Mouse (Mus musculus) intestine, embryonic 16.5 days (tissue): Measurements from ENCODE around the gene Fam129a. TPM values are rescaled to one million over a fixed set of nuclear protein-coding genes. Genes with fewer than 3 reads are reported as not detected.
"Not testable (repeated sequence)": the region's sequence is repeated elsewhere in the genome, so short reads cannot be mapped to it uniquely, and the experiment has no call there.

Experiments used
- ATAC-seq: fragments of 200-750 bp; cut with Nextera tagmentation; 2 replicates; pipeline ENCODE4 v1.8.0; 2017; ENCODE audit warnings: moderate TSS enrichment, moderate library complexity
- H3K27ac ChIP-seq: fragments of 300-500 bp; sonication (generic); 2 replicates; pipeline ENCODE4 v1.5.1; 2014; ENCODE audit warnings: mild to moderate bottlenecking, low read length
- H3K27me3 ChIP-seq: fragments of 300-500 bp; sonication (generic); replicated peaks from 2 replicates; pipeline ENCODE4 v1.6.1; 2014; ENCODE audit warnings: low read length, control low read depth, mixed read lengths; ENCODE audit not compliant: control insufficient read depth, insufficient read depth
- H3K36me3 ChIP-seq: fragments of 300-500 bp; sonication (generic); 2 replicates; pipeline ENCODE4 v1.6.1; 2014; ENCODE audit warnings: low read length, control low read depth; ENCODE audit not compliant: control insufficient read depth, insufficient read depth
- H3K4me1 ChIP-seq: fragments of 300-500 bp; sonication (generic); 2 replicates; pipeline ENCODE4 v1.6.1; 2014; ENCODE audit warnings: low read length, control low read depth, mixed read lengths; ENCODE audit not compliant: control insufficient read depth, insufficient read depth
- H3K4me2 ChIP-seq: fragments of 300-500 bp; sonication (generic); 2 replicates; pipeline ENCODE4 v1.6.1; 2014; ENCODE audit warnings: low read depth, low read length, control low read depth
- H3K4me3 ChIP-seq: fragments of 300-500 bp; sonication (generic); 2 replicates; pipeline ENCODE4 v1.5.1; 2014; ENCODE audit warnings: mild to moderate bottlenecking, low read length
- H3K9ac ChIP-seq: fragments of 300-500 bp; sonication (generic); 2 replicates; pipeline ENCODE4 v1.6.1; 2014; ENCODE audit warnings: low read depth, low read length
- H3K9me3 ChIP-seq: fragments of 300-500 bp; sonication (generic); 2 replicates; pipeline ENCODE4 v1.6.1; 2016; ENCODE audit warnings: low read length, control low read depth; ENCODE audit not compliant: control insufficient read depth
- WGBS: fragments of 180-500 bp; shearing (Covaris S2); extraction: QIAGEN DNeasy Blood & Tissue Kit; methylation state at CpG from one replicate; pipeline ENCODE4 v1.1.7; 2014; 5-methylcytosine and 5-hydroxymethylcytosine counted together
- polyA plus RNA-seq: library from polyadenylated mRNA; unstranded; fragments of >200 nt; fragmentation: Nextera tagmentation; extraction: Ambion mirVana; gene quantifications from 2 replicates; pipeline ENCODE4 v1.2.1, GENCODE M21; 2015

The Fam129a gene
- polyA plus RNA-seq, 1 experiment from 2014 or later, result 10.7 TPM

DNA sequence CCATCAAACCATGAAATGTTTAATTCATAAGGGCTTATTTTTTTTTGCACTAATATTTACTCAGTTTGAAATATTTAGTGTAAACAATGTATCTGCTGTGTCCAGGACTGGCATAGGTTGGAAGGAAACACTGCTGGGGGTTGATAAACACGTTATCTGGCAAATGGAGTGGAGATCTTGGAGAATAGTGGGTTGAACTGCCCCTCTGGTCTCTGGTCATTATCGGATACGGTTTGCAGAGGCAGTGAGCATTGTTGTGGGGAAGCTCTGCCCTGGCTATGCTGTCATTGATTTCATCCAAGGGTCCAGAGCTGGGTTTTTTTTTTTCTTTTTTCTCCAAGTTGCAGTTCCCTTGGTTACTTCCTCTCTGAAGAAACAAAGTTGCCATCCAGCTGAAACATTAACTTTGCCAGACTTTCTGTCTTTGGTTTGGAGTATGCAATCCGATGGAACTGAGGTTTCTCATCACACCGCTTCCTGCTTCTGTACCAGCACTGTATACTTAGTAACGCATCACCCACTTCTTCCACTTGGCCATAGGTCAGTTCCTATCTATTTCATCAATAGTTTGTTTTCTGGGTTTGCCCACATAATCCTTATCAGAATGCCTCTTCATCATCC lies 26.8 kb downstream of the Fam129a start:
- ATAC-seq, result no peak
- no peak overlapping the region for H3K9ac ChIP-seq
- no peak overlapping the region for H3K4me2 ChIP-seq
- WGBS, result 66% methylated on average over 6 of the region's 6 CpGs
- H3K36me3 ChIP-seq, result no peaks in the 10 kb centered on the region
- no peaks in the 10 kb centered on the region for H3K4me1 ChIP-seq
- no peaks in the 10 kb centered on the region for H3K27me3 ChIP-seq
- H3K4me3 ChIP-seq, result no peak overlapping the region
- H3K27ac ChIP-seq, result no peak overlapping the region
- H3K9me3 ChIP-seq, result no peaks in the 10 kb centered on the region

DNA sequence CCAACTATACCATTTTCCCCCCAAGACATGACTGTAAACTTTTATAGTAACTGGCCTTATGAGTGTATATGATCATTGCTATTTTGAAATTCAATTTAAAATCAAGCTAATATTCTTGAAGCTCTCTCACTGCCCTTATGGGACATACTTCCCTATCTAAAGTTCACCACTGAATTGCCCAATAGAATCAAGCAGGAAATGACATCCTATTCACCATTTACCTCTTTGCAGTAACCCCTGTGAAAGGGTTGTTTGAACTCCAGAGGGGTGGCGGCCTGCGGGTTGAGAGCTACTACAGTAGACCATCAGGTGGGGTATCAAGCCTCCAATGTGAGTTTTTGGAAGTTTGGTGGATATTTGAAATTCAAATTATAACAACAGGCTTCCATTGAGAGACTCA lies 27.9 kb downstream of the Fam129a start:
- Histone ChIP-seq H3K36me3 (no peaks in the 10 kb centered on the region), H3K27me3 (no peaks in the 10 kb centered on the region), H3K4me2 (no peak overlapping the region), H3K9me3 (no peaks in the 10 kb centered on the region), H3K4me1 (no peaks in the 10 kb centered on the region), H3K27ac (no peak overlapping the region), H3K9ac (no peak overlapping the region), H3K4me3 (no peak overlapping the region)
- ATAC-seq, result no peak
- 96% methylated on average over 2 of the region's 2 CpGs for WGBS

DNA sequence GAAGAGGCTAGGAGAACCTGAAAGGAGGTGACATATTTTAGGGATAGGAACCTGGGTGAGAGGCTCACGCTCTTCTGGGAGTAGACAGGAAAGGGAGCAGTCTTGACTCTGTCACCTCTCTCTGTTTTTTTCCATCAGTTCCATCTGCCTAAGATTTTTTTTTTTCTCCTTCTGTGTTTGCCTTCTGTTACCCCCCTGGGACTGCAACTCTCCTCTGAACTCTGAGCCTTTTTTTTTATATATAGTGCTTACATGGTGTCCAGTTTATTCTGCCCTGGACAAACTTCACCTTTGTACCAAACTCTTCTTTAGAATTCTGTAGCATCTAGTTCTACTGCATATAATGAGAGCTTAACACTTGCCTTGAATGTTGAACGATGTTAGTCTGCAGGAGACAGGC lies 33.3 kb downstream of the Fam129a start:
- Histone ChIP-seq H3K27me3 (no peaks in the 10 kb centered on the region), H3K27ac (no peak overlapping the region), H3K4me1 (no peaks in the 10 kb centered on the region), H3K9ac (no peak overlapping the region), H3K9me3 (no peaks in the 10 kb centered on the region), H3K36me3 (no peaks in the 10 kb centered on the region), H3K4me2 (no peak overlapping the region), H3K4me3 (no peak overlapping the region)
- 71% methylated on average over 2 of the region's 2 CpGs for WGBS
- ATAC-seq, result no peak

DNA sequence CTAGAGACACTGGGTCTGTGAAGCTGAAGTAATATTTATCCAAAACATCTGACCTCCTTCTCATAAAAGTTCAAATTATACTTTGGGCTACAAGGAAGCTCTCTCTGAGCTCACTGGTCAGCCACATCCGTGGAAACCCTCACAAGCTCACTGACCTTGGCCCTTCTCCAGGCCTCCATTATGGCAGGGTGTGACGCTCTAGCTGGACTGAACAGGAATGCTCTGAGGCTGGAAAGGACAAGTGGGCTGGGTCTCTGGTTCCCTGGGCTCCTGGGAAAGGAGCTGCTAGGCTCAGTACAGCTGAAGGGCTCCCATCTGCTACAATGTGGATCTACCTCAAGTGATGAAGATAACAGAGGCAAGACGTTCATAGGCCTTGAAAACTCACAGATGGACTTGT lies 37.0 kb downstream of the Fam129a start:
- not testable (repeated sequence) for H3K4me2 ChIP-seq, H3K9me3 ChIP-seq, H3K27ac ChIP-seq, H3K36me3 ChIP-seq, ATAC-seq, H3K4me1 ChIP-seq, H3K4me3 ChIP-seq, H3K9ac ChIP-seq, H3K27me3 ChIP-seq
- 62% methylated on average over 3 of the region's 3 CpGs for WGBS

DNA sequence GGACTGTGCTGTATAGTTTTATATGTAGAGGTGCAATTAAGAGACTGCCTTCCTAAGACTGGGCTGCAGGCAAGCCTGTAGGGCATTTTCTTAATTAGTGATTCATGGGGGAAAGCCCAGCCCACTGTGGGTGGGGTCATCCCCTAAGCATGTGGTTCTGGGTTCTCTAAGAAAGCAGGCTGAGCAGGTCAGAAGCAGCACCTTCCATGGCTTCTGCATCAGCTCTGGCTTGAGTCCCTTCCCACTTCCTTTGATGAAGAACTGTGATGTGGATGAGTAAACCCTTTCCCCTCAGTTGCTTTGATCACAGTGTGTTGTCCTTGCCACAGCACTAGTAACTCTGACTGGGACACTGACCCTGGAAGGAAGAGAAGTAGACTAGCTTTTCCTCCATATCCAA lies 39.6 kb downstream of the Fam129a start:
- H3K9ac ChIP-seq, result no peak overlapping the region
- H3K9me3 ChIP-seq, result no peaks in the 10 kb centered on the region
- no peak overlapping the region for H3K4me3 ChIP-seq
- no peak overlapping the region for H3K4me2 ChIP-seq
- H3K4me1 ChIP-seq, result no peaks in the 10 kb centered on the region
- H3K27ac ChIP-seq, result no peak overlapping the region
- ATAC-seq, result no peak
- H3K27me3 ChIP-seq, result no peaks in the 10 kb centered on the region
- no peaks in the 10 kb centered on the region for H3K36me3 ChIP-seq

DNA sequence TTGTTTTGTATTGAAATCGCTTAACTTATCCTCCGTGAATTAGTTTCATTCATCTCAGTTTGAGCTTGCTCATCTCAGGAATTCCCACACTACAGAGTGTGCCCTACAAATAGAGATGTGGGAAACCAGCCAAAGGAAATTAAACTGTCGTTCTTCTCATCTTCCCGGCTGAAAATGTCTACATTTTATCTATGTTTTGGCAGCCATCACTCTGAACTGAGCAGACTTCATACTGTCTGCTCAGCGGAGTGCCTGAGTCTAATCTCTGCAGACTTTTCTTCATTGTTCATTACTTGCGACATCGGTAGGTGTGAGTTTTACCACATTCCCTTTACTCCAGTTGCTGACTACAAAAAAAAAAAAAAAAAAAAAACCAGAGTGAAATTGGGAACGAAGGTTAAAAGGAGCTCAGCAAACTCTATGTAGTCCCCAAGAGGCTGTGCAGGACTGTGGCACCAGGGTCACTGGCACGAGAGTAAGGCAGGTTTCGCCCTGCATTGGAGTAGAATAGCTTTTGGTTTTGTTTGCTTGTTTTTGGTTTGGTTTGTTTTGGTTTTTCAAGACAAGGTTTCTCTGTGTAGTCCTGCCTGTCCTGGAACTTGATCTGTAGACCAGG lies 43.4 kb downstream of the Fam129a start:
- H3K36me3 ChIP-seq, result no peaks in the 10 kb centered on the region
- no peak overlapping the region for H3K9ac ChIP-seq
- WGBS, result 67% methylated on average over 10 of the region's 10 CpGs
- no peak for ATAC-seq
- H3K4me2 ChIP-seq, result no peak overlapping the region
- H3K27ac ChIP-seq, result no peak overlapping the region
- H3K4me3 ChIP-seq, result no peak overlapping the region
- peaks cover 3% of the 10 kb centered on the region for H3K4me1 ChIP-seq
- no peaks in the 10 kb centered on the region for H3K9me3 ChIP-seq
- H3K27me3 ChIP-seq, result no peaks in the 10 kb centered on the region

DNA sequence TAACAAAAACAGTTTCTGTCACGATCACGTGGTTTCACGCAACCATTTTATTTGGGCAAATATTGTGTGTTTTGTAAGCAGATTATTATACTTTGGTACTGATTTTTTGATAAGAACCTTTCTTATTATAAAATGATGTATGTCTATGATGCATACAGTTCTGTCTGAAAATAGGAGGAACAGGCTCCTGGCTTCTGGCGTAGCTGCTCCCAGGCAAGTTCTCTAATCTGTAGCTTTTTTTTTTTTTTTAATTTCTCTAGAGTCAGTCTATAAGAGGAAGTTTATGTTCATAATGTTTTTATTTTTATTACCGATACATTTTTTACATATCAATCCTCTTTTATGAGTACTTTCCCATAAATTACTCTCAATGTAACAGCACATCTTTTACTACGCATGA lies 44.6 kb downstream of the Fam129a start:
- 93% methylated on average over 6 of the region's 6 CpGs for WGBS
- no peak overlapping the region for H3K9ac ChIP-seq
- no peak for ATAC-seq
- H3K27me3 ChIP-seq, result no peaks in the 10 kb centered on the region
- H3K27ac ChIP-seq, result no peak overlapping the region
- no peak overlapping the region for H3K4me3 ChIP-seq
- peaks cover 3% of the 10 kb centered on the region for H3K4me1 ChIP-seq
- H3K36me3 ChIP-seq, result no peaks in the 10 kb centered on the region
- H3K9me3 ChIP-seq, result no peaks in the 10 kb centered on the region
- no peak overlapping the region for H3K4me2 ChIP-seq

DNA sequence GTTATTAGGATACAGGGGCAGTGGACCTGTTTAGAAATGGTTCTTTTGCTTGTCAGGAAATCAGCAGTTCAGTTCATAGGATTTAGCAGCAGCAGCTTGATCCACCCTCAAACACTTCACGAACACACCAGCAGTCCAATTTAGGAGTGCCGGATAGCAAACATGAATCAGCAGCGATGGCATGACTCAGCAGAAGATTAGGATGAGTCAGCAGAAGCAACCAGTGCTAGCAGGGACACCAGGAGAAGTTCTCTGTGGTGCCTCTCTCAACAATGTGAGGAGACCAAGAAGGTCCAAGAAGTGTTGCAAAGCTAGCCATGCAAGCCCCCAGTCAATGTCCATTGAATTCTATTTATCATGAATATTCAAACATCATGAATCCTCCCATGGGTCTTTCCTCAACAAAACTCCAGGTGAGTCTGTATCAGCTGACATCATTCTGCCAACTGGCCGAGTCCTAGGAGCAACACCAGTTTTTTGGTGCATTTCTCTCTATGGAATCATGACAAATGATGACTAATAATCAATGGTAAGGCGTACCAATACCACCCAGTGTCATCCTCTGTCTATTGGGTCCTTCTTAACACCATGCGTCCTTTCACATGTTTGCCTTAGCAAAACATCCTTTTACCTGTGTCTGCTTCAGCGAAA lies 45.7 kb downstream of the Fam129a start:
- H3K36me3 ChIP-seq, result no peaks in the 10 kb centered on the region
- H3K4me3 ChIP-seq, result no peak overlapping the region
- H3K27ac ChIP-seq, result no peak overlapping the region
- no peak overlapping the region for H3K9ac ChIP-seq
- H3K9me3 ChIP-seq, result no peaks in the 10 kb centered on the region
- WGBS, result 84% methylated on average over 7 of the region's 7 CpGs
- H3K27me3 ChIP-seq, result no peaks in the 10 kb centered on the region
- peaks cover 3% of the 10 kb centered on the region for H3K4me1 ChIP-seq
- ATAC-seq, result no peak
- H3K4me2 ChIP-seq, result no peak overlapping the region

DNA sequence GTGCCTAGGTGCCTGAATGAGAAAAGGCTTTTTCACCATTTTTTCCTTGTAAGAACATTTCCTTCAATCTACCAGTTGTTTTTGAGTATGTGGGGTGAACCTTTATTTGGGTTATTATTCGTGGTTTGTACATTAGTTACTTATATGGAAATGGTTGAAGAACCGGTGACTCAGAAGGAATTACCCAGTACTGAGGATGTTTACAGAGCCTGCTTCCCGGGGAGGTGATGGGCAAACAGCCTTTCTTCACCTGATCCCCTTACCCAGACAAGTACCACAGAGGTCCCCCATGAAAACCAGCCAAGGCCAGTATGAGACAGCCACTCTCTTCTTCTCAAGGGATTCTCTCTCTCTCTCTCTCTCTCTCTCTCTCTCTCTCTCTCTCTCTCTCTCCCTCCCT lies 47.3 kb downstream of the Fam129a start:
- no peaks in the 10 kb centered on the region for H3K36me3 ChIP-seq
- H3K4me1 ChIP-seq, result peaks cover 3% of the 10 kb centered on the region
- H3K9me3 ChIP-seq, result no peaks in the 10 kb centered on the region
- no peak overlapping the region for H3K27ac ChIP-seq
- no peak for ATAC-seq
- no peak overlapping the region for H3K9ac ChIP-seq
- H3K4me2 ChIP-seq, result no peak overlapping the region
- H3K4me3 ChIP-seq, result no peak overlapping the region
- 57% methylated on average over 3 of the region's 3 CpGs for WGBS
- H3K27me3 ChIP-seq, result no peaks in the 10 kb centered on the region
